Mouse (Mus musculus) liver, embryonic 16.5 days (tissue): ENCODE results near the gene Psmb5. TPM values are rescaled to one million over a fixed set of nuclear protein-coding genes. Genes with fewer than 3 reads are reported as not detected.

Experiments used
- ATAC-seq: fragments of 200-750 bp; cut with Nextera tagmentation; 2 replicates; pipeline ENCODE4 v1.8.0; 2017; ENCODE audit warnings: low read depth, mild to moderate bottlenecking, moderate number of reproducible peaks, moderate library complexity
- H3K27ac ChIP-seq: fragments of 300-500 bp; sonication (generic); 2 replicates; pipeline ENCODE4 v1.5.1; 2014; ENCODE audit warnings: mild to moderate bottlenecking, low read length
- H3K27me3 ChIP-seq: fragments of 300-500 bp; sonication (generic); 2 replicates; pipeline ENCODE4 v1.6.1; 2014; ENCODE audit warnings: low read depth, low read length, mixed read lengths; ENCODE audit not compliant: control insufficient read depth, insufficient read depth
- H3K36me3 ChIP-seq: fragments of 300-500 bp; sonication (generic); 2 replicates; pipeline ENCODE4 v1.6.1; 2014; ENCODE audit warnings: mild to moderate bottlenecking; ENCODE audit not compliant: control insufficient read depth, insufficient read depth
- H3K4me1 ChIP-seq: fragments of 300-500 bp; sonication (generic); 2 replicates; pipeline ENCODE4 v1.6.1; 2014; ENCODE audit warnings: low read depth, low read length, mixed read lengths; ENCODE audit not compliant: control insufficient read depth
- H3K4me2 ChIP-seq: fragments of 300-500 bp; sonication (generic); 2 replicates; pipeline ENCODE4 v1.6.1; 2014; ENCODE audit warnings: low read depth, low read length, mixed read lengths
- H3K4me3 ChIP-seq: fragments of 300-500 bp; sonication (generic); 2 replicates; pipeline ENCODE4 v1.5.1; 2014; ENCODE audit warnings: low read depth, mild to moderate bottlenecking, low read length
- H3K9ac ChIP-seq: fragments of 300-500 bp; sonication (generic); 2 replicates; pipeline ENCODE4 v1.6.1; 2014; ENCODE audit warnings: low read depth, low read length
- H3K9me3 ChIP-seq: fragments of 300-500 bp; sonication (generic); replicated peaks from 2 replicates; pipeline ENCODE4 v1.6.1; 2016; ENCODE audit warnings: low read length; ENCODE audit not compliant: control insufficient read depth
- WGBS: fragments of 180-500 bp; shearing (Covaris S2); extraction: QIAGEN DNeasy Blood & Tissue Kit; methylation state at CpG from one replicate; pipeline ENCODE4 v1.1.7; 2014; ENCODE audit not compliant: insufficient replicate concordance; 5-methylcytosine and 5-hydroxymethylcytosine counted together
- polyA plus RNA-seq: library from polyadenylated mRNA; unstranded; fragments of >200 nt; fragmentation: Nextera tagmentation; extraction: Ambion mirVana; gene quantifications from 2 replicates; pipeline ENCODE4 v1.2.1, GENCODE M21; 2015

Gene Psmb5
- polyA plus RNA-seq, 1 experiment from 2014 or later, result 173 TPM

GRCm38 (mm10) chr14:54575631-54576030 is 42.2 kb downstream of the Psmb5 start:
- H3K4me1 ChIP-seq, result peaks cover 23% of the 10 kb centered on the region
- H3K4me2 ChIP-seq, result peak overlapping the region; percentile 62
- H3K4me3 ChIP-seq, result peak overlapping the region; percentile 67
- H3K27me3 ChIP-seq, result peaks cover 54% of the 10 kb centered on the region
- peak; percentile 51 for ATAC-seq
- no peaks in the 10 kb centered on the region for H3K36me3 ChIP-seq
- H3K9ac ChIP-seq, result no peak overlapping the region; the same call in 1 of the 2 replicates
- H3K9me3 ChIP-seq, result no peaks in the 10 kb centered on the region
- no peak overlapping the region for H3K27ac ChIP-seq
- WGBS, result 1% methylated on average over 31 of the region's 39 CpGs

GRCm38 (mm10) chr14:54575031-54575430 is 42.8 kb downstream of the Psmb5 start:
- Histone ChIP-seq H3K9me3 (no peaks in the 10 kb centered on the region), H3K27ac (no peak overlapping the region), H3K9ac (peak overlapping the region; percentile 41), H3K36me3 (no peaks in the 10 kb centered on the region), H3K4me3 (peak overlapping the region; percentile 67), H3K4me2 (peak overlapping the region; percentile 62), H3K4me1 (peaks cover 23% of the 10 kb centered on the region), H3K27me3 (peaks cover 54% of the 10 kb centered on the region)
- no peak for ATAC-seq
- 14% methylated on average over 8 of the region's 8 CpGs for WGBS

GRCm38 (mm10) chr14:54574253-54574652 is 43.6 kb downstream of the Psmb5 start:
- Histone ChIP-seq H3K4me2 (peak overlapping the region; percentile 62), H3K36me3 (no peaks in the 10 kb centered on the region), H3K27ac (no peak overlapping the region), H3K9me3 (no peaks in the 10 kb centered on the region), H3K9ac (peak overlapping the region; percentile 1; the same call in 1 of the 2 replicates), H3K4me3 (0 out of 2 replicates have a peak overlapping the region, but pooled peaks have one; percentile 3), H3K4me1 (peaks cover 21% of the 10 kb centered on the region), H3K27me3 (peaks cover 54% of the 10 kb centered on the region)
- no peak for ATAC-seq
- WGBS, result 44% methylated on average over 4 of the region's 4 CpGs

GRCm38 (mm10) chr14:54572790-54573736 is 44.8 kb downstream of the Psmb5 start:
- H3K36me3 ChIP-seq, result no peaks in the 10 kb centered on the region
- H3K9me3 ChIP-seq, result no peaks in the 10 kb centered on the region
- H3K4me1 ChIP-seq, result peaks cover 20% of the 10 kb centered on the region
- peak overlapping the region; percentile 14 for H3K4me2 ChIP-seq
- H3K27me3 ChIP-seq, result peaks cover 49% of the 10 kb centered on the region
- peak; percentile 42 for ATAC-seq
- no peak overlapping the region for H3K27ac ChIP-seq
- 25% methylated on average over 14 of the region's 14 CpGs for WGBS
- H3K4me3 ChIP-seq, result no peak overlapping the region
- H3K9ac ChIP-seq, result no peak overlapping the region

- no peak for ATAC-seq
- 69% methylated on average over 4 of the region's 4 CpGs for WGBS
- H3K27me3 ChIP-seq, result peaks cover 40% of the 10 kb centered on the region
- no peak overlapping the region for H3K4me2 ChIP-seq
- H3K4me3 ChIP-seq, result no peak overlapping the region
- H3K9ac ChIP-seq, result no peak overlapping the region
- H3K36me3 ChIP-seq, result no peaks in the 10 kb centered on the region
- no peaks in the 10 kb centered on the region for H3K9me3 ChIP-seq
- no peak overlapping the region for H3K27ac ChIP-seq
- peaks cover 20% of the 10 kb centered on the region for H3K4me1 ChIP-seq
Measured at GRCm38 (mm10) chr14:54572122-54572521, 45.7 kb downstream of the Psmb5 start.

- no peak overlapping the region for H3K27ac ChIP-seq
- peaks cover 16% of the 10 kb centered on the region for H3K27me3 ChIP-seq
- H3K4me2 ChIP-seq, result no peak overlapping the region
- peaks cover 20% of the 10 kb centered on the region for H3K4me1 ChIP-seq
- H3K9me3 ChIP-seq, result no peaks in the 10 kb centered on the region
- H3K36me3 ChIP-seq, result no peaks in the 10 kb centered on the region
- no peak for ATAC-seq
- H3K9ac ChIP-seq, result no peak overlapping the region
- no peak overlapping the region for H3K4me3 ChIP-seq
- 69% methylated on average over 17 of the region's 17 CpGs for WGBS
Measured at GRCm38 (mm10) chr14:54569451-54570392, 48.1 kb downstream of the Psmb5 start.

- H3K9me3 ChIP-seq, result no peaks in the 10 kb centered on the region
- no peak overlapping the region for H3K4me2 ChIP-seq
- no peak overlapping the region for H3K9ac ChIP-seq
- 61% methylated on average over 15 of the region's 15 CpGs for WGBS
- peaks cover 7% of the 10 kb centered on the region for H3K27me3 ChIP-seq
- no peak for ATAC-seq
- H3K27ac ChIP-seq, result no peak overlapping the region
- H3K36me3 ChIP-seq, result no peaks in the 10 kb centered on the region
- H3K4me3 ChIP-seq, result no peak overlapping the region
- peaks cover 14% of the 10 kb centered on the region for H3K4me1 ChIP-seq
Measured at GRCm38 (mm10) chr14:54568694-54569414, 49.0 kb downstream of the Psmb5 start.
